Comparison of ENCODE assay signal across 17 mouse cellular contexts in the genomic region with DNA sequence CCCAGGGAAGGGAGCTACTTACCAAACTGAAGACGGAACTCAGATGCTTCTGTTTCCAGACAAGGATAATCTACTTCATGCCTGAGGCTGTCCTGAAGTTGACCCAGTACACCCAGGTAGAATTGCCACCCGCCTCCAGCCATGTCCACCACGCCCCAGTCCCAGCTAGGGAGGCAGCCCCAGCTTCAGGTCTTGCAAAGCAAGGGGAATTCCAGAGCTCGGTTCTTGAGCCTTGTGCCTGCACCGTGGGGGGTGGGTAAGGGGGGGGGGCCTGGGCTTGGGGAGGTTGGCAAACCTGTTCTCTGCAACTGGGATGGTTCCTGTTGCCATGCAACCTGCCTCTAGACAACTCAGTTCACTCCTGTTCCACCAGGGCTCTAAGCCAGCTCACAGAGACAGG. TPM values are rescaled to one million over a fixed set of nuclear protein-coding genes. Genes with fewer than 3 reads are reported as not detected.
A peak's percentile ranks its signal among the peaks of the same experiment; 100 is the strongest.
DNase-seq lines count a peak whose midpoint lies in the region; ATAC-seq lines count a peak whose summit lies in the region.
"Had no signal": no experiment of that assay in that cellular context is flagged by ENCODE, and none has a peak within 500 bp of the region (broad histone marks: within the 10 kb centered on the region; RNA-seq: fewer than 3 reads in every experiment).

No protein-coding gene starts in this region.

- ATAC-seq in hindbrain, embryonic 14.5 days (ENCODE audit: low FRiP score) = no peak
- no peak for ATAC-seq in midbrain, embryonic 14.5 days (ENCODE audit: low FRiP score, low TSS enrichment)
- no peak for ATAC-seq in embryonic facial prominence, embryonic 15.5 days (ENCODE audit: insufficient number of reproducible peaks, low FRiP score, low TSS enrichment, low read depth)
- no peak for ATAC-seq in neural tube, embryonic 15.5 days (ENCODE audit: low FRiP score)
- no peak for ATAC-seq in granulocyte monocyte progenitor cell, adult 5-6 weeks (replicated peaks; ENCODE audit: poor library complexity, severe bottlenecking)

- DNase-seq in hindbrain, embryonic 14.5 days (ENCODE audit: low spot score) = no peak
- no peak for DNase-seq in hindbrain, embryonic 10.5 days (ENCODE audit: low spot score)
- no peak for DNase-seq in midbrain, embryonic 14.5 days
- no peak for DNase-seq in midbrain, embryonic 10.5 days (ENCODE audit: low spot score)
- DNase-seq in forebrain, embryonic 10.5 days (ENCODE audit: extremely low spot score, low spot score) = no peak
- DNase-seq: cerebellum, adult 18-20 months; gastrocnemius, postnatal 10 days; heart, postnatal 4 days; kidney, adult 2 months; right cerebral cortex, adult 18-20 months; thymus, adult 18-20 months had no signal

- peak overlapping the region; percentile 97; the same call in 1 of the 2 replicates for H3K4me2 ChIP-seq in hindbrain, embryonic 14.5 days (replicated peaks)
- H3K4me2 ChIP-seq in midbrain, embryonic 14.5 days (ENCODE audit: low read length) = peak overlapping the region; percentile 4; the same call in 1 of the 2 replicates
- H3K4me2 ChIP-seq in embryonic facial prominence, embryonic 15.5 days (replicated peaks) = peak overlapping the region; percentile 3; the same call in 1 of the 2 replicates
- peak overlapping the region; percentile 98 for H3K4me2 ChIP-seq in neural tube, embryonic 15.5 days

- H3K4me1 ChIP-seq in hindbrain, embryonic 14.5 days (replicated peaks; ENCODE audit: control insufficient read depth, insufficient read depth, low read length) = peaks cover 19% of the 10 kb centered on the region
- H3K4me1 ChIP-seq in hindbrain, embryonic 10.5 days (replicated peaks) = peaks cover 54% of the 10 kb centered on the region
- H3K4me1 ChIP-seq in midbrain, embryonic 14.5 days (ENCODE audit: control insufficient read depth, insufficient read depth, low read length) = peaks cover 23% of the 10 kb centered on the region
- peaks cover 57% of the 10 kb centered on the region for H3K4me1 ChIP-seq in midbrain, embryonic 10.5 days
- peaks cover 62% of the 10 kb centered on the region for H3K4me1 ChIP-seq in embryonic facial prominence, embryonic 15.5 days
- peaks cover 48% of the 10 kb centered on the region for H3K4me1 ChIP-seq in neural tube, embryonic 15.5 days
- H3K4me1 ChIP-seq in forebrain, embryonic 10.5 days = peaks cover 60% of the 10 kb centered on the region
- H3K4me1 ChIP-seq: megakaryocyte, embryonic 14.5 days had no signal

- 14% methylated on average over 5 of the region's 5 CpGs for WGBS in hindbrain, embryonic 14.5 days
- WGBS in hindbrain, embryonic 10.5 days = 8% methylated on average over 5 of the region's 5 CpGs
- 14% methylated on average over 5 of the region's 5 CpGs for WGBS in midbrain, embryonic 14.5 days
- WGBS in midbrain, embryonic 10.5 days = 15% methylated on average over 5 of the region's 5 CpGs
- whole genome bisulfite sequencing in embryonic facial prominence, embryonic 15.5 days = 20% methylated on average over 5 of the region's 5 CpGs
- WGBS in neural tube, embryonic 15.5 days = 17% methylated on average over 5 of the region's 5 CpGs
- WGBS in forebrain, embryonic 10.5 days = 11% methylated on average over 5 of the region's 5 CpGs

- H3K9ac ChIP-seq in hindbrain, embryonic 14.5 days = no peak overlapping the region
- no peak overlapping the region for H3K9ac ChIP-seq in midbrain, embryonic 14.5 days (replicated peaks; ENCODE audit: low read length)
- H3K9ac ChIP-seq in embryonic facial prominence, embryonic 15.5 days = no peak overlapping the region
- no peak overlapping the region for H3K9ac ChIP-seq in neural tube, embryonic 15.5 days (replicated peaks)
- H3K9ac ChIP-seq: heart, embryonic 12.5 days had no signal

- peaks cover 62% of the 10 kb centered on the region for H3K27me3 ChIP-seq in hindbrain, embryonic 14.5 days (ENCODE audit: control insufficient read depth, insufficient read depth, low read length)
- H3K27me3 ChIP-seq in hindbrain, embryonic 10.5 days (ENCODE audit: insufficient read depth, poor library complexity, severe bottlenecking) = peaks cover 99% of the 10 kb centered on the region
- peaks cover 54% of the 10 kb centered on the region for H3K27me3 ChIP-seq in midbrain, embryonic 14.5 days (ENCODE audit: control insufficient read depth, insufficient read depth, low read length)
- peaks cover 100% of the 10 kb centered on the region for H3K27me3 ChIP-seq in midbrain, embryonic 10.5 days (ENCODE audit: low read depth, poor library complexity, severe bottlenecking)
- H3K27me3 ChIP-seq in embryonic facial prominence, embryonic 15.5 days = peaks cover 75% of the 10 kb centered on the region
- H3K27me3 ChIP-seq in neural tube, embryonic 15.5 days (replicated peaks) = peaks cover 39% of the 10 kb centered on the region
- peaks cover 100% of the 10 kb centered on the region for H3K27me3 ChIP-seq in forebrain, embryonic 10.5 days (ENCODE audit: poor library complexity, severe bottlenecking)

- H3K27ac ChIP-seq in hindbrain, embryonic 14.5 days = no peak overlapping the region
- no peak overlapping the region for H3K27ac ChIP-seq in hindbrain, embryonic 10.5 days
- H3K27ac ChIP-seq in midbrain, embryonic 14.5 days (replicated peaks; ENCODE audit: low read depth, low read length) = no peak overlapping the region
- no peak overlapping the region for H3K27ac ChIP-seq in midbrain, embryonic 10.5 days (replicated peaks)
- H3K27ac ChIP-seq in embryonic facial prominence, embryonic 15.5 days (replicated peaks) = no peak overlapping the region
- no peak overlapping the region for H3K27ac ChIP-seq in neural tube, embryonic 15.5 days (replicated peaks)
- H3K27ac ChIP-seq in forebrain, embryonic 10.5 days = no peak overlapping the region

- H3K36me3 ChIP-seq in hindbrain, embryonic 14.5 days (replicated peaks; ENCODE audit: control insufficient read depth, insufficient read depth) = no peaks in the 10 kb centered on the region
- H3K36me3 ChIP-seq in hindbrain, embryonic 10.5 days = no peaks in the 10 kb centered on the region
- H3K36me3 ChIP-seq in midbrain, embryonic 14.5 days (ENCODE audit: control insufficient read depth, insufficient read depth, low read length) = no peaks in the 10 kb centered on the region
- H3K36me3 ChIP-seq in midbrain, embryonic 10.5 days = no peaks in the 10 kb centered on the region
- no peaks in the 10 kb centered on the region for H3K36me3 ChIP-seq in embryonic facial prominence, embryonic 15.5 days
- no peaks in the 10 kb centered on the region for H3K36me3 ChIP-seq in neural tube, embryonic 15.5 days
- no peaks in the 10 kb centered on the region for H3K36me3 ChIP-seq in forebrain, embryonic 10.5 days (replicated peaks)
- H3K36me3 ChIP-seq: heart, embryonic 12.5 days had no signal

- no peak overlapping the region for H3K4me3 ChIP-seq in hindbrain, embryonic 14.5 days (replicated peaks; ENCODE audit: low read length)
- H3K4me3 ChIP-seq in hindbrain, embryonic 10.5 days = no peak overlapping the region
- no peak overlapping the region for H3K4me3 ChIP-seq in midbrain, embryonic 14.5 days (replicated peaks; ENCODE audit: low read depth, low read length)
- no peak overlapping the region for H3K4me3 ChIP-seq in midbrain, embryonic 10.5 days
- H3K4me3 ChIP-seq in embryonic facial prominence, embryonic 15.5 days (replicated peaks) = peak overlapping the region; percentile 58; the same call in 1 of the 2 replicates
- H3K4me3 ChIP-seq in neural tube, embryonic 15.5 days (replicated peaks) = no peak overlapping the region
- H3K4me3 ChIP-seq in forebrain, embryonic 10.5 days = no peak overlapping the region
- H3K4me3 ChIP-seq: megakaryocyte, embryonic 14.5 days had no signal

- no peaks in the 10 kb centered on the region for H3K9me3 ChIP-seq in hindbrain, embryonic 14.5 days (ENCODE audit: control insufficient read depth, low read length)
- no peaks in the 10 kb centered on the region for H3K9me3 ChIP-seq in hindbrain, embryonic 10.5 days
- H3K9me3 ChIP-seq in midbrain, embryonic 14.5 days (ENCODE audit: control insufficient read depth, low read length) = no peaks in the 10 kb centered on the region
- H3K9me3 ChIP-seq in midbrain, embryonic 10.5 days (replicated peaks) = no peaks in the 10 kb centered on the region
- no peaks in the 10 kb centered on the region for H3K9me3 ChIP-seq in embryonic facial prominence, embryonic 15.5 days (replicated peaks)
- H3K9me3 ChIP-seq in neural tube, embryonic 15.5 days (replicated peaks) = no peaks in the 10 kb centered on the region
- no peaks in the 10 kb centered on the region for H3K9me3 ChIP-seq in forebrain, embryonic 10.5 days
- H3K9me3 ChIP-seq: heart, embryonic 12.5 days; megakaryocyte, embryonic 14.5 days had no signal

RNA-seq across cellular contexts. Expression of gene Wnt4, which starts 2.1 kb away (rescaled TPM):
- polyA plus RNA-seq in hindbrain, embryonic 14.5 days (2014; fragmentation: Nextera tagmentation; extraction: Ambion mirVana) = 1.9 and 2.2 TPM in 2 replicates
- polyA plus RNA-seq in hindbrain, embryonic 10.5 days (2016; fragmentation: Nextera tagmentation; extraction: Ambion mirVana) = 1.2 and 1.4 TPM in 2 replicates
- 0.94 and 1.4 TPM in 2 replicates for polyA plus RNA-seq in midbrain, embryonic 14.5 days (2014; fragmentation: Nextera tagmentation; extraction: Ambion mirVana)
- polyA plus RNA-seq in midbrain, embryonic 10.5 days (2016; fragmentation: Nextera tagmentation; extraction: Ambion mirVana) = 0.79 and 0.99 TPM in 2 replicates
- 11.6 and 12.9 TPM in 2 replicates for polyA plus RNA-seq in embryonic facial prominence, embryonic 15.5 days (2015; fragmentation: Nextera tagmentation; extraction: Ambion mirVana)
- polyA plus RNA-seq in neural tube, embryonic 15.5 days (2015; fragmentation: Nextera tagmentation; extraction: Ambion mirVana) = 3.8 and 5.0 TPM in 2 replicates
- total RNA-seq in granulocyte monocyte progenitor cell, adult 5-6 weeks (2014; fragmentation: Nextera tagmentation) = not detected in 2 replicates
- total RNA-seq in granulocyte monocyte progenitor cell, adult 5-6 weeks (2017) = not detected in 2 replicates
- 0.81 and 0.84 TPM in 2 replicates for polyA plus RNA-seq in forebrain, embryonic 10.5 days (2016; fragmentation: Nextera tagmentation; extraction: Ambion mirVana)
- total RNA-seq: neutrophil, adult 5-6 weeks had no signal

Comparison
In these comparisons a context has a peak if more than half of its experiments do, and no peak if none do; other contexts are left out.
1. H3K4me2 ChIP-seq: peak in every context shown above with its lines; median percentile 98 in neural tube, embryonic 15.5 days; 97 in hindbrain, embryonic 14.5 days; 4 in midbrain, embryonic 14.5 days; 3 in embryonic facial prominence, embryonic 15.5 days.